Mouse (Mus musculus) thymus, adult 2 months (tissue): ENCODE measurements around the gene Med26. TPM values are rescaled to one million over a fixed set of nuclear protein-coding genes. Genes with fewer than 3 reads are reported as not detected.

ENCODE experiments used
- DNase-seq: peaks from one replicate; pipeline ENCODE4 v3.0.0; 2021
- H3K27ac ChIP-seq: fragments of 200-500 bp; 2 replicates; pipeline ENCODE4 v1.5.1; 2012; ENCODE audit warnings: low read length, control low read depth; ENCODE audit not compliant: control insufficient read depth, insufficient read depth
- H3K27me3 ChIP-seq: fragments of 200-500 bp; 2 replicates; pipeline ENCODE4 v1.6.1; 2012; ENCODE audit warnings: mild to moderate bottlenecking, low read length, moderate library complexity, mixed read lengths; ENCODE audit not compliant: control insufficient read depth, insufficient read depth
- H3K36me3 ChIP-seq: fragments of 200-500 bp; 2 replicates; pipeline ENCODE4 v1.6.1; 2012; ENCODE audit warnings: mild to moderate bottlenecking, low read length, moderate library complexity; ENCODE audit not compliant: control insufficient read depth, insufficient read depth
- H3K4me1 ChIP-seq: fragments of 200-500 bp; replicated peaks from 2 replicates; pipeline ENCODE4 v1.6.1; 2012; ENCODE audit warnings: low read length; ENCODE audit not compliant: control insufficient read depth, insufficient read depth
- H3K4me3 ChIP-seq: fragments of 200-500 bp; 2 replicates; pipeline ENCODE4 v1.5.1; 2012; ENCODE audit warnings: mild to moderate bottlenecking, low read length, control low read depth, moderate library complexity; ENCODE audit not compliant: control insufficient read depth, insufficient read depth
- CTCF ChIP-seq: fragments of 200-500 bp; IDR thresholded peaks from 2 replicates; pipeline ENCODE4 v1.5.1; 2012; ENCODE audit warnings: mild to moderate bottlenecking, control low read depth, low read length, moderate library complexity, borderline replicate concordance; ENCODE audit not compliant: control insufficient read depth, poor library complexity, insufficient read depth; ENCODE audit errors: extremely low read depth
- POLR2A ChIP-seq: fragments of 200-500 bp; IDR thresholded peaks from 2 replicates; pipeline ENCODE4 v1.6.1; 2012; ENCODE audit warnings: mild to moderate bottlenecking, low read length, control low read depth, moderate library complexity; ENCODE audit not compliant: control insufficient read depth, poor library complexity, insufficient read depth; ENCODE audit errors: extremely low read depth
- WGBS: fragments of 180-500 bp; shearing (Covaris S2); methylation state at CpG from one replicate; pipeline ENCODE4 v1.1.7; 2018; 5-methylcytosine and 5-hydroxymethylcytosine counted together
- polyA plus RNA-seq: library from polyadenylated mRNA; depleted of rRNA; stranded (reverse); fragments of >200 nt; gene quantifications from 2 replicates; pipeline ENCODE4 v1.2.3, GENCODE M21; 2012

Gene Med26
- polyA plus RNA-seq, 1 experiment, result 26.3 TPM

GRCm38 (mm10) chr8:72517421-72517988, 30.6 kb downstream of the Med26 start:
- Histone ChIP-seq H3K27ac (no peak overlapping the region), H3K4me1 (0 out of 2 replicates have a peak, but pooled peaks cover 5% of the 10 kb centered on the region), H3K36me3 (no peaks in the 10 kb centered on the region; the same call in 1 of the 2 replicates), H3K4me3 (no peak overlapping the region), H3K27me3 (no peaks in the 10 kb centered on the region)
- no peak for DNase-seq
- no peak for TF ChIP-seq CTCF
- no peak for TF ChIP-seq POLR2A
- 91% methylated on average over 7 of the region's 7 CpGs for WGBS

- WGBS, result 97% methylated on average over 1 of the region's 1 CpGs
- Histone ChIP-seq H3K4me1 (0 out of 2 replicates have a peak, but pooled peaks cover 5% of the 10 kb centered on the region), H3K4me3 (no peak overlapping the region), H3K27me3 (no peaks in the 10 kb centered on the region), H3K36me3 (no peaks in the 10 kb centered on the region), H3K27ac (no peak overlapping the region)
- DNase-seq, result no peak
- TF ChIP-seq CTCF (no peak), POLR2A (no peak)
Observed at GRCm38 (mm10) chr8:72513158-72513557, 34.9 kb downstream of the Med26 start.

GRCm38 (mm10) chr8:72512648-72513047, 35.4 kb downstream of the Med26 start:
- 0 out of 2 replicates have a peak, but pooled peaks cover 5% of the 10 kb centered on the region for H3K4me1 ChIP-seq
- H3K4me3 ChIP-seq, result no peak overlapping the region
- no peaks in the 10 kb centered on the region for H3K27me3 ChIP-seq
- DNase-seq, result no peak
- H3K36me3 ChIP-seq, result no peaks in the 10 kb centered on the region
- H3K27ac ChIP-seq, result no peak overlapping the region
- 97% methylated on average over 1 of the region's 1 CpGs for WGBS
- TF ChIP-seq CTCF (no peak), POLR2A (no peak)

GRCm38 (mm10) chr8:72507505-72507904, 40.6 kb downstream of the Med26 start:
- WGBS, result 96% methylated on average over 1 of the region's 1 CpGs
- H3K36me3 ChIP-seq, result no peaks in the 10 kb centered on the region
- TF ChIP-seq POLR2A (no peak), CTCF (no peak)
- peaks cover 9% of the 10 kb centered on the region for H3K4me1 ChIP-seq
- no peak for DNase-seq
- H3K27ac ChIP-seq, result no peak overlapping the region
- H3K27me3 ChIP-seq, result no peaks in the 10 kb centered on the region
- no peak overlapping the region for H3K4me3 ChIP-seq

- no peaks in the 10 kb centered on the region for H3K36me3 ChIP-seq
- H3K4me1 ChIP-seq, result peaks cover 9% of the 10 kb centered on the region
- no peak overlapping the region for H3K27ac ChIP-seq
- no peaks in the 10 kb centered on the region for H3K27me3 ChIP-seq
- DNase-seq, result no peak
- TF ChIP-seq POLR2A (no peak), CTCF (no peak)
- H3K4me3 ChIP-seq, result no peak overlapping the region
Observed at GRCm38 (mm10) chr8:72504637-72505314, 43.3 kb downstream of the Med26 start.

- Histone ChIP-seq H3K36me3 (no peaks in the 10 kb centered on the region), H3K4me3 (no peak overlapping the region), H3K4me1 (peaks cover 9% of the 10 kb centered on the region), H3K27me3 (no peaks in the 10 kb centered on the region), H3K27ac (no peak overlapping the region)
- no peak for DNase-seq
- no peak for TF ChIP-seq CTCF
Observed at GRCm38 (mm10) chr8:72504137-72504536, 43.9 kb downstream of the Med26 start.
